Mouse (Mus musculus): ENCODE measurements around the gene Col16a1. TPM values are rescaled to one million over a fixed set of nuclear protein-coding genes. Genes with fewer than 3 reads are reported as not detected.

The Col16a1 gene
- polyA plus RNA-seq, 1 experiment from 2014 or later: 9.9 TPM

DNA sequence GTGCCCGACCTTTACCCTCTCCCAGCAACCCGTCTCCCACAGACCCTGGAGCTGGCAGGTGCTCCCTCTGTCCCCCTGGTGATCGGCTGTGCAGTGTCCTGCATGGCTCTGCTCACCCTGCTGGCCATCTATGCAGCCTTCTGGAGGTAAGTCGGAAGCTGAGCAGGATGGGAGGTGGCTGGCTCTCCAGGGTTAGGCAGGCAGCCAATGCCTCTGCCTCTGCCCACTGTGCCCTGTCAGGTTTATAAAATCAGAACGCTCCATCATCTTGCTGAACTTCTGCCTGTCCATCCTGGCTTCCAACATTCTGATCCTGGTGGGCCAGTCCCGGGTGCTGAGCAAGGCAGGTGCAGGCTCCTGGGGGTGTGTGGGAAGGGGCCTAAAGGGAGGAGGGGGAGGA is 35.4 kb upstream of the Col16a1 start:
- ATAC-seq (ENCODE audit: low FRiP score): no peak

DNA sequence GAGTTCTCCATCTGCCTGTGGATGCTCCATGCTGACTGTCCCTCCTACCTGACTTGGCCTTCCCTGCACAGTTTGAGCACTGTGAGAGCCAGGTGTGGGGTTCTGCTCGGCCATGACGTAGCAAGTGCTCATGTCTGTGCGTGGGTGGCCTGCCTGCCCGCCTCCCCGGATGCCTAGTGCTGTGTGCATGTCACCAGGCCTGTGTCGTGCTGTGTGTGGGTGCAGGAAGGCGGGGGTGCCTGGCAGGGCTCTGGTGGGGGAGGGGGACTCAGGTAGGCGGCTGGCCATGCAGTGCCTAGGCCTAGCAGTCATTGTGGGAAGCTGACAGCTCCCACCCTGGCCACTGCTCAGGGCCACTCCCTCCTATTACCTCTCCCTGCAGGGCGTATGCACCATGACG is 34.5 kb upstream of the Col16a1 start:
- Histone ChIP-seq H3K4me2 (replicated peaks; ENCODE audit: low read depth, low read length) (no peak overlapping the region), H3K27me3 (ENCODE audit: control insufficient read depth, insufficient read depth, low read length) (peaks cover 5% of the 10 kb centered on the region; the same call in 1 of the 2 replicates), H3K27ac (ENCODE audit: low read depth, low read length) (no peak overlapping the region), H3K9ac (ENCODE audit: low read depth, low read length) (no peak overlapping the region), H3K4me3 (ENCODE audit: low read depth, low read length) (no peak overlapping the region), H3K36me3 (ENCODE audit: control insufficient read depth, insufficient read depth, low read length) (no peaks in the 10 kb centered on the region), H3K9me3 (ENCODE audit: control insufficient read depth, low read length) (no peaks in the 10 kb centered on the region), H3K4me1 (replicated peaks; ENCODE audit: control insufficient read depth, insufficient read depth, low read length) (0 out of 2 replicates have a peak, but pooled peaks cover 3% of the 10 kb centered on the region)
- ATAC-seq (ENCODE audit: low FRiP score) (no peak), DNase-seq (ENCODE audit: low spot score) (no peak)
- WGBS: 63% methylated on average over 10 of the region's 10 CpGs

More for the DNA sequence above, 35.4 kb upstream of the Col16a1 start:
- H3K4me2 ChIP-seq (replicated peaks; ENCODE audit: low read depth, low read length): no peak overlapping the region
- no peak overlapping the region for H3K9ac ChIP-seq (ENCODE audit: low read depth, low read length)
- no peak overlapping the region for H3K27ac ChIP-seq (ENCODE audit: low read depth, low read length)
- H3K9me3 ChIP-seq (ENCODE audit: control insufficient read depth, low read length): no peaks in the 10 kb centered on the region
- 83% methylated on average over 6 of the region's 6 CpGs for WGBS
- no peak for DNase-seq (ENCODE audit: low spot score)
- no peak overlapping the region for H3K4me3 ChIP-seq (ENCODE audit: low read depth, low read length)
- H3K4me1 ChIP-seq (replicated peaks; ENCODE audit: control insufficient read depth, insufficient read depth, low read length): 0 out of 2 replicates have a peak, but pooled peaks cover 4% of the 10 kb centered on the region
- H3K27me3 ChIP-seq (ENCODE audit: control insufficient read depth, insufficient read depth, low read length): peaks cover 12% of the 10 kb centered on the region
- H3K36me3 ChIP-seq (ENCODE audit: control insufficient read depth, insufficient read depth, low read length): no peaks in the 10 kb centered on the region

DNA sequence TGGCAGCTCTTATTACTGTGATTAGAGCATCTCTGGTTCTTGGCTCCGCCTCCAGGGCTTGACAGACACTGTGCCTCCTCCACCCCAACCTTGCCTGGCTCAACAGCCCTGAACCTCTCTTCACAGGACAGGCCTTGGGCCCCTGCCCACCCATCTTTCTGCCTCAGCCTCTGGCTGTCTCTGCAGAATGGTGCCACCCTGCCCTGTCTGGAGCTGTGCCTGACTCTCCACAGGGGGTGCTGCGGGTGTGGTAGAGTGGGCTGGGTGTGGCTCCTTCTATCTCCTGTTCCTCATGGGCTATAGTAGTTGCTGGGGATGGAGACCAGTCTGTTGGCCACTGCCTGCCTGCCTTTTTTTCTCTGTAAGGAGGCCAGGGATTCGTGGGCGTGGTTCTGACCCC is 31.6 kb upstream of the Col16a1 start:
- ATAC-seq (ENCODE audit: low FRiP score): no peak
- Histone ChIP-seq H3K4me3 (ENCODE audit: low read depth, low read length) (no peak overlapping the region), H3K36me3 (ENCODE audit: control insufficient read depth, insufficient read depth, low read length) (no peaks in the 10 kb centered on the region), H3K27me3 (ENCODE audit: control insufficient read depth, insufficient read depth, low read length) (no peaks in the 10 kb centered on the region), H3K9me3 (ENCODE audit: control insufficient read depth, low read length) (no peaks in the 10 kb centered on the region), H3K4me1 (replicated peaks; ENCODE audit: control insufficient read depth, insufficient read depth, low read length) (0 out of 2 replicates have a peak, but pooled peaks cover 3% of the 10 kb centered on the region), H3K27ac (ENCODE audit: low read depth, low read length) (no peak overlapping the region), H3K9ac (ENCODE audit: low read depth, low read length) (no peak overlapping the region), H3K4me2 (replicated peaks; ENCODE audit: low read depth, low read length) (no peak overlapping the region)
- DNase-seq (ENCODE audit: low spot score): no peak
- 47% methylated on average over 4 of the region's 4 CpGs for WGBS

DNA sequence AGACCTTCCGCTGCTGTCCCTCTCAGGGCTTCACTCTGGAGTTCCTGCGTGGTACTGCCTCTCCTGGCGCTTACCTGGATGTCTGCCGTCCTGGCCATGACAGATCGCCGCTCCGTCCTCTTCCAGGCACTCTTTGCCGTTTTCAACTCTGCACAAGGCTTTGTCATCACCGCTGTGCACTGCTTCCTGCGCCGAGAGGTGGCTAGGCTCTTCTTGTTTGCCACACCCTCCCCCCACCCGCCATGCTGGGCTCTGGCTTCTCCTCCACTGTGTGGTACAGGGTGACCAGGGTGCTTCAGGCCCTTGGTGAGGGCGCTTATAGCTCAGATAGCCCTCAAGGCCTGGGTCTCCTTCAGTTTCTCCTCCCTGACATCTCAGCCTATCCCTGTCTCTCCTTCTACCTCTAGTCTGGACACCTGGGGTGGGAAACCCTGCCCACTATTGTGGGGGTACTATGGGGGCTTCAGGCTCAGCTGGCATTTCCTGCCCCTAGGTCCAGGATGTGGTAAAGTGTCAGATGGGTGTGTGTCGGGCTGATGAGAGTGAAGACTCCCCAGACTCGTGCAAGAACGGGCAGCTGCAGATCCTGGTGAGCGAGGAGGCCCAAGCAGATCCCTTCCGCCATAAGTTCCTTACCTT is 30.5 kb upstream of the Col16a1 start:
- H3K36me3 ChIP-seq (ENCODE audit: control insufficient read depth, insufficient read depth, low read length): no peaks in the 10 kb centered on the region
- DNase-seq (ENCODE audit: low spot score) (no peak), ATAC-seq (ENCODE audit: low FRiP score) (no peak)
- H3K27me3 ChIP-seq (ENCODE audit: control insufficient read depth, insufficient read depth, low read length): no peaks in the 10 kb centered on the region
- 0 out of 2 replicates have a peak, but pooled peaks cover 3% of the 10 kb centered on the region for H3K4me1 ChIP-seq (replicated peaks; ENCODE audit: control insufficient read depth, insufficient read depth, low read length)
- 76% methylated on average over 18 of the region's 18 CpGs for WGBS
- H3K9ac ChIP-seq (ENCODE audit: low read depth, low read length): no peak overlapping the region
- no peaks in the 10 kb centered on the region for H3K9me3 ChIP-seq (ENCODE audit: control insufficient read depth, low read length)
- no peak overlapping the region for H3K27ac ChIP-seq (ENCODE audit: low read depth, low read length)
- H3K4me3 ChIP-seq (ENCODE audit: low read depth, low read length): no peak overlapping the region
- no peak overlapping the region for H3K4me2 ChIP-seq (replicated peaks; ENCODE audit: low read depth, low read length)

DNA sequence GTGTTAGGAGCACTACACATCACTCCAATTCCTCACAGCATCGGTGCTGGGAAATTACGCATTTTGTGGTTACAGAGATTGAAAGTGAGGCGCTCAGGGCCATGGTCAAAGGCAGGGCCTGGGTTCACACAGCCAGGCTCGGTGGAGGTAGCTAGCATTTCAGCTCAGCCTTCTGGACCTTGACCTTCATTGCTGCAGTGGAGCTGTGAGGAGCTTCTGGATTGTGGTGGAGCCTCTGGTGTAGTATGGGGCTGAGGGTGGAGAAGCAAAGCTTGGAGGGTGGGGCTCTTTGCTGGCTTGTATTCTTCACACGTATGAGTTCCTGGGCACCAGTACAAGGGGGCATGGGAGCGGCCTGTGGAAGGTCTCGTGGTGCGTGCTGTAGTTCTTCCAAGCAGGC is 24.7 kb upstream of the Col16a1 start:
- ATAC-seq (ENCODE audit: low FRiP score): no peak
- 83% methylated on average over 8 of the region's 8 CpGs for WGBS
- H3K36me3 ChIP-seq (ENCODE audit: control insufficient read depth, insufficient read depth, low read length): no peaks in the 10 kb centered on the region

DNA sequence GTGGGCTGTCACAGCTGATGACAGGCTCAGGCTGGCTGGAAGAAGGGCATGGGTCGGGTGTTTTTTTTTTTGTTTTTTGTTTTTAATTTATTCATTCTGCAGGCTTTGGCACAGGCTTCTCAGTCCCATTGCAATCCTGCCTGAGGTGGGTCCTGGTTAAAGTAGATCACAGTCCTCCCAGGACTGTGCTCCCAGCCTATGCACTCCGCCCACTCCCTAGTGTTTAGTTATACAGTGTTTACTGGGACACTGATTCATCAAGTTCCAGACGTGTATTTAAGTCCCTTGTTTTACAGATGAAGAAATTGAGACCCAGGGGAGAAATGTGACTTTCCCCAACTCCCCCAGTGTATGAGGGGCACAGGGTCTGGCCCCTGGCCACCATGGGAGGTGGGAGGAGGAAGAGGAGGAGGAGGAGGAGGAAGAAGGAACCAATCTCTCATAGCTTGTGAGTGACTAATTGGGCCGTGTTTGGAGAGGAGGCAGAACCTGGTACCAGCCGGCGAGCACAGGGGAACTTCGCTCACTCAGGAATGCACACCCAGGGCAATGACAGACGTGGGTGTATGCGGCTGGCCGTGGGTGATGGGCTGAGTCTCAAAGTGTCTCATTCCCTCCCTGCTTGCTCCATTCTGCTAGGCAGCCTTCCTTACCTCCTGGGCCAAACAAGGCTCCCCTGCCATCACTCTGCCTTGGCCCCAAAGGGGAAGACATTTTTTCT is 24.0 kb upstream of the Col16a1 start:
- Histone ChIP-seq H3K9me3 (ENCODE audit: control insufficient read depth, low read length) (no peaks in the 10 kb centered on the region), H3K4me3 (ENCODE audit: low read depth, low read length) (no peak overlapping the region), H3K4me1 (replicated peaks; ENCODE audit: control insufficient read depth, insufficient read depth, low read length) (no peaks in the 10 kb centered on the region), H3K4me2 (replicated peaks; ENCODE audit: low read depth, low read length) (no peak overlapping the region), H3K9ac (ENCODE audit: low read depth, low read length) (no peak overlapping the region), H3K36me3 (ENCODE audit: control insufficient read depth, insufficient read depth, low read length) (no peaks in the 10 kb centered on the region), H3K27ac (ENCODE audit: low read depth, low read length) (no peak overlapping the region), H3K27me3 (ENCODE audit: control insufficient read depth, insufficient read depth, low read length) (no peaks in the 10 kb centered on the region)
- 81% methylated on average over 10 of the region's 10 CpGs for WGBS
- ATAC-seq (ENCODE audit: low FRiP score) (no peak), DNase-seq (ENCODE audit: low spot score) (no peak)

More for the DNA sequence above, 24.7 kb upstream of the Col16a1 start:
- no peak overlapping the region for H3K4me2 ChIP-seq (replicated peaks; ENCODE audit: low read depth, low read length)
- DNase-seq (ENCODE audit: low spot score): no peak
- H3K27me3 ChIP-seq (ENCODE audit: control insufficient read depth, insufficient read depth, low read length): no peaks in the 10 kb centered on the region
- H3K4me3 ChIP-seq (ENCODE audit: low read depth, low read length): no peak overlapping the region
- H3K9ac ChIP-seq (ENCODE audit: low read depth, low read length): no peak overlapping the region
- no peaks in the 10 kb centered on the region for H3K4me1 ChIP-seq (replicated peaks; ENCODE audit: control insufficient read depth, insufficient read depth, low read length)
- no peak overlapping the region for H3K27ac ChIP-seq (ENCODE audit: low read depth, low read length)
- H3K9me3 ChIP-seq (ENCODE audit: control insufficient read depth, low read length): no peaks in the 10 kb centered on the region

DNA sequence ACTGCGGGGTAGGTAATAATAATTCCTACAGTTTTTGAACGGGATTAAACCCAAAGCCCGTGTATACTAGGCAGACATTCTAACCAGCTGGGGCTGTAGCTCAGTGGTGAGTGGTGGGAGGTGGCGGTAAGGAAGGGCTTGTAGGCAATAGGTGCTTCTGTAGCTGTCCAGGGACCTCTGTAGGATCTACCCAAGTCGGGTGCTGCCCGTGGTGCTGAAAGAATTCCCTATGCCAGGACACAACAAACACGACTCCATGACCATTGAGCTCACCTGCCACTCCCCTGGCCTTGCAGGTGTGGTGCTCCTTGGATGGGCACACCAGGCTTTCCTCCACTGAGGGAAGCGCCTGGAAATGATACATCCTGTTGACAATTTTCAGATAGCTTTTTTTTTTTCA is 22.1 kb upstream of the Col16a1 start:
- Histone ChIP-seq H3K9me3 (ENCODE audit: control insufficient read depth, low read length) (no peaks in the 10 kb centered on the region), H3K4me1 (replicated peaks; ENCODE audit: control insufficient read depth, insufficient read depth, low read length) (no peaks in the 10 kb centered on the region), H3K4me3 (ENCODE audit: low read depth, low read length) (no peak overlapping the region), H3K4me2 (replicated peaks; ENCODE audit: low read depth, low read length) (no peak overlapping the region), H3K27me3 (ENCODE audit: control insufficient read depth, insufficient read depth, low read length) (no peaks in the 10 kb centered on the region), H3K36me3 (ENCODE audit: control insufficient read depth, insufficient read depth, low read length) (no peaks in the 10 kb centered on the region), H3K27ac (ENCODE audit: low read depth, low read length) (no peak overlapping the region), H3K9ac (ENCODE audit: low read depth, low read length) (no peak overlapping the region)
- ATAC-seq (ENCODE audit: low FRiP score) (no peak), DNase-seq (ENCODE audit: low spot score) (no peak)
- 50% methylated on average over 8 of the region's 8 CpGs for WGBS

DNA sequence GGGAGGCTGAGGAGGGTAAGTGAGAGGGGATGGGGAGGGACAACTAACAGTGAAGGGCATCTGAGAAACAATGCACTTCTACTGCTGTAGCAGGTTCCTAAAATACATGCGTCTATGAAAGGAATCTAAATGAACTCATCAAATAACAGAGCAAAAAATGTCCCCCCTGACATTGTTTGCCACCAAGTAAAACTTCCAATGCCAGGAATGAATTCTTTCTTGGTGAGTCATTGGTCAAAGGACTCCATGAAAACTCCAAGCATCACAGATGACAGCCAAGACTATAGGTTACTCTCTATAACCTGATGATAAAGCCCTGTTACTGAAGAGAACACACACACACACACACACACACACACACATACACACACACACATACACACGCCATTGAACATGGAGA is 16.5 kb upstream of the Col16a1 start:
- no peak for DNase-seq (ENCODE audit: low spot score)
- Histone ChIP-seq H3K27ac (ENCODE audit: low read depth, low read length) (no peak overlapping the region), H3K4me2 (replicated peaks; ENCODE audit: low read depth, low read length) (no peak overlapping the region), H3K36me3 (ENCODE audit: control insufficient read depth, insufficient read depth, low read length) (no peaks in the 10 kb centered on the region), H3K4me1 (replicated peaks; ENCODE audit: control insufficient read depth, insufficient read depth, low read length) (peaks cover 5% of the 10 kb centered on the region), H3K9me3 (ENCODE audit: control insufficient read depth, low read length) (no peaks in the 10 kb centered on the region), H3K4me3 (ENCODE audit: low read depth, low read length) (no peak overlapping the region), H3K9ac (ENCODE audit: low read depth, low read length) (no peak overlapping the region), H3K27me3 (ENCODE audit: control insufficient read depth, insufficient read depth, low read length) (0 out of 2 replicates have a peak, but pooled peaks cover 2% of the 10 kb centered on the region)
- no peak for ATAC-seq (ENCODE audit: low FRiP score)
- 82% methylated on average over 2 of the region's 2 CpGs for WGBS

DNA sequence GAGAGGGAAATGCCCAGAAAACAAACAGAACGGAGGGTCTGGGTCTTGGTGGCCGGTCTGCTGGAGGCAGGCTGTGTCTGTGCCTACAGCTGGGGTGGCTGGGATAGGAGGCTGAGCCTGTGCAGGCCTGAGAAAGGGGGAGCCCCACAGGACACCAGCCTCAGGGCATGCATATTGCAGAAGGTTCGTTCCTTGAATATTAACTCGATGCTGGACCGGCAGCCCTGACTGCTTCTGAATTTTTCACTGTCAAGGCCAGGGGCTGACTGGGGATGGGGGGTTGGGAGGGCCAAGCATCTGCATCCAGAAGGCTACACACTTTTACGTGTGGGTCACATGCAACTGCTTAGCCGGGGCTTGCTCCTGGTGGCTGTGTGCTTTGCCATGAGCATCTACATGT is 14.1 kb upstream of the Col16a1 start:
- ATAC-seq (ENCODE audit: low FRiP score): peak; percentile 73
- Histone ChIP-seq H3K9ac (ENCODE audit: low read depth, low read length) (no peak overlapping the region), H3K27ac (ENCODE audit: low read depth, low read length) (peak overlapping the region; percentile 60), H3K9me3 (ENCODE audit: control insufficient read depth, low read length) (no peaks in the 10 kb centered on the region), H3K27me3 (ENCODE audit: control insufficient read depth, insufficient read depth, low read length) (0 out of 2 replicates have a peak, but pooled peaks cover 6% of the 10 kb centered on the region), H3K4me2 (replicated peaks; ENCODE audit: low read depth, low read length) (no peak overlapping the region), H3K36me3 (ENCODE audit: control insufficient read depth, insufficient read depth, low read length) (no peaks in the 10 kb centered on the region), H3K4me1 (replicated peaks; ENCODE audit: control insufficient read depth, insufficient read depth, low read length) (peaks cover 8% of the 10 kb centered on the region), H3K4me3 (ENCODE audit: low read depth, low read length) (no peak overlapping the region)
- DNase-seq (ENCODE audit: low spot score): no peak
- WGBS: 47% methylated on average over 7 of the region's 7 CpGs
